Mouse (Mus musculus) gastrocnemius, postnatal 14 days (tissue): Measurements from ENCODE around the gene Thoc5. TPM values are rescaled to one million over a fixed set of nuclear protein-coding genes. Genes with fewer than 3 reads are reported as not detected.
A peak's percentile ranks its signal among the peaks of the same experiment; 100 is the strongest.

Experiments used
- DNase-seq: peaks from one replicate; pipeline ENCODE4 v3.0.0; 2021; ENCODE audit warnings: mixed read lengths
- intact Hi-C: fragments of 180-260 bp; cut with DNase I; formaldehyde crosslinking; loops from one replicate; pipeline ENCODE4 v1.15.1; 2025; ENCODE audit warnings: low total_unique reads
- microRNA-seq, 2 experiments: library from miRNA; unstranded; fragments of <30 nt; microRNA quantifications; one replicate each; pipeline ENCODE4 v1.2.0; 2021
- total RNA-seq, 2 experiments: library from RNA; stranded (reverse); gene quantifications; 2 replicates each; pipeline ENCODE4 v1.2.3; 2021

Gene Thoc5
- total RNA-seq, 2 experiments from 2014 or later, result 11.4 to 13.0 TPM

DNA sequence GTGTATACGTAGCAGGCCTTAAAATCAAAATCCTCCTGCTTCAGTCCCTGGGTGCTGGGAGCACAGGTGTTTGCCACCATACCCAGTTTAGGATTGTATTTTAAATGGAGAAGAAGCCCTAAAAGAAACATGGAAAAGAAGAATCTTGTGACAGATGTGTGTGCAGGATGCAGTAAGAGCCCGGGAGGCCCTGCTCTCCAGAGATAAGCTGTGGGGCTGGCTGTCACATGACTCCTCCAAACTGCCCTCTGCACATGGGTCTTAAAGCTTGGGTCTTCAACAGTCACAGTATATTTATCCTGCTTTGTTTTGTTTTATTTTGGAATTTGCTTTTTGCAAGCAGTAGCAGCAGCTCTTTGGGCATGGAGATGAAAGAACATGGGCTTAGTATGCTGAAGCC is 72.4 kb downstream of the Thoc5 start:
- intact Hi-C loops, result loop anchor here (5.0 kb wide), 1 partner anchor 45 kb away; no protein-coding TSS in a partner anchor
- DNase-seq, result no peak

DNA sequence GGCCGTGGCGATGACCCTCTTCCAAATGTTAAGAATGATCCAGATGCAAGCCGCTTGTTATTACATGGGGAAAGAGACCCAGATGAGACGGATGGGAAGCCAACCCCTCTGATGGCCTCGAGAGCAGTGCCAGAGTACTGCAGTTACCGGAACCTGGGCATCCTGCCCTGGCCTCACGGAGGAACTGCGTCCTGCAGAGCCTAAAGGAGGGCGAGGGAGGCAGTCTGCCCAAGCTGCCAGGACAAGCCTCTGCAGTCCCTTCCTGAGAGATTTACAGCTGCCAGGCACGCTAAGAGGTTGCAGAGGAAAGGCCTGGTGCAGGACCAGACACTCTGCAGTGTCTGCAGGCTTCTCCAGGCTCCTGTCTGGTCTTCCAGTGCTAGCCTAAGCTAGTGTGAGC is 73.3 kb downstream of the Thoc5 start:
- DNase-seq, result peak; percentile 41
- intact Hi-C loops, result loop anchor here (5.0 kb wide), 1 partner anchor 46 kb away; no protein-coding TSS in a partner anchor

DNA sequence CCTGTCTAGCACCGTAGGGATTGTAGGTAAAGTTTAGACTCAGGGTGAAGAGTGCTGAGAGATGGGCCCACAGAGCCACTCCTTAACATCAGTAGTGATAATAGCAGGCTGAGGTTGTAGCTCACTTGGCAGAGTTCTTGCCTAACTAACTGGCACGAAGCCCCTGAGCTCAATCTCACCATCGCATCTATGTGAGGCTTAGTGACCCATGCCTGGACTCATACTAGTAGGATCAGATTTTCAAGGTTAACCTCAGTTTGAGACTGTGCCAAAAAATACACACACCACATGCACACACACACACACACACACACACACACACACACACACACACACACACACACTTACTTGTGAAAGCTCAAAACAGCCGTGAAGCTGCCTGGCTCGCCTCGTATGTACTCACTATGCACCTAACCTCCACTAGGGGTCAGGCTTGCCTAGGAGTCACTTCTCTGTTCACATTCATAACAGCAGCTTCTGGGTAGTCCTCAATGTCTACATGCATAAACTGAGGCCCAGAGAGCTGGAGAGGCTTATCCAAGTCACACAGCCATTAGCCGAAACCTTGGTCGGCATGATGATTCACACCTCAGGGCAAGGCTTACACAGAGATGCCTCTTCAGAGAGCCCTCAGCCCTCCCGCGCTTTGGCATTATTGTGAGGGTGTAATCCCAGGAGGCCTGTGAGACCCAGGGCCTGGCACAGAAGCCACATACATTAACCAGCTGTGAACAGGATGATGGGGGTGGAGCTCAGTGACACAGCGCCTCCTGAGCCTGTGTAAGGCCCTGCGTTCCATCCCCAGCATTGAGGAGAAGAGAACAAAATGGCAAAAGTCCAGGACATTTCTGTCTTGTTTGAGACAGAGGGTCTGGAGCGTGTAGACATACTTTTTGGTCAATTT is 78.1 kb downstream of the Thoc5 start:
- intact Hi-C loops, result no loop called here
- peak; percentile 40 for DNase-seq

DNA sequence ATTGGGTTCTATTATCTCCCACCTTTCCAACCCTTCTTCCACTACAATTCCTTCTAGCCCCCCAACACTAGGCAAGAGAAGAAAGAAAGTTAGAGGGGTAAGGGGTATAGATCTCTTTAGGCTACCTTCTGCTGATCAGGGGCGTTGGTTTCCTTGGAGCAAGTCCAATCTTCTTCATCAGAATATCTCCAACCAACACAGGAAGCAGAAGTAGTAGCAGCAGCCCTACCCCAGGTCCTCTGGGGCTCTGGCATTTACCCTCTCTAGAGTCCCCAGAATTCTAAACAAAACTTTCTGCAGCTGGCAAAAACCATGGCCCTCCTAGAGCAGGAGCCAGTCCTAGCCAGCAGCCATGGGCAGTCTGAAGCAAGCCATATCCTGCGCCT is 78.7 kb downstream of the Thoc5 start:
- intact Hi-C loops, result no loop called here
- DNase-seq, result no peak

DNA sequence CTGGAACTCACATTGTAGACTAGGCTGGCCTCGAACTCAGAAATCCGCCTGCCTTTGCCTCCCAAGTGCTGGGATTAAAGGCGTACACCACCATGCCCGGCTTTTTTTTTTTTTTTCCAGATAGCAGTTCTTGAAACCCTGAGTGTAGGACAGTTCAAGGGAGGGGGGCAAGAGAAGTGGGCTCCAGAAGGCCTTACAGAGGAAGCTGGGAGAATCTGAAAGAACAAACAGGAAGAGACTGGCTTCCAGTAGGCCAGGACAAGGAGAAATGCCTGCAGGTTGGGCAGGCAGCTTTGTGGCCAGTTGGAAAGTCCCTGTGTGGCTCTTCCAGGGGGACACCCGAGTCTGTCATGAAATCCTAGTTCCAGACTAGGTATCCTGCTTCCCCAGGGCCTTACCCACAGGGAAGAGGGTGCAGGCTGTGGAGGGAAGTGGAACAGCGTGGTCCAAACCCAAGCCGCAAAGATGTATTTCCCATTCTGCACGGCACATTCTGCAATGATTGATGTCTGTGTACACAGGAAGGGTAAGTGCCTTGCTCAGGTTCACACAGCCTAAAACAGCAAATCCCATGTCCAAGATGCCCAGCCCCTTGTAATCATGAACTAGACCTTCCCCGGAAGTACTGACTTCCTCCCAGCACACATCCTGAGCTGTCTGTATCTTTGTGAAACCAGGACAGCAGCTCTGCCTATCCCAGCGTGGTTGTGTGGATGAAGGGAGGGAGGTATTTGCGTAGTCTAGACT is 79.4 kb downstream of the Thoc5 start:
- intact Hi-C loops, result loop anchor here (5.0 kb wide), 1 partner anchor 57 kb away; no protein-coding TSS in a partner anchor
- DNase-seq, result no peak

DNA sequence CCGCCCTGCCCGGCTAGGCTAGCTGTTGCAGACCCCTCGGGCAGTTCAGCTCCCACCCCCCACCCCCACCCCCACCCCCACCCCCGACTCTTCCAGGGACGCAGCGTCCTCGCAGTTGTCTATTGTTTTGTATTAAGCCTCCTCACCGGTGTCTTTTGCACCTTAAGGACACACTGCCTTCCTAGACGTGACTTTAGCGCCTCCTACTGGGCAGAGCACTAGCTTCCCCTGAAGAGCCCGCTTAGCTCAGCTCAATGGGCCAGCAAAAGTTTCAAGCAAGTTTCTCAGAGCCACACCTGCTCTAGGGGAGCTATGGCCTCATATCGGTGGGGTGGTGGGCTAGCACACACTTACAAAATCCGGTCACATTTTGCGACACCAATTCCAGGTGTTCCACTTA is 80.5 kb downstream of the Thoc5 start:
- DNase-seq, result peak; percentile 68
- intact Hi-C loops, result loop anchor here (5.0 kb wide), 1 partner anchor 58 kb away; no protein-coding TSS in a partner anchor

Small RNA genes within 50 kb of the gene (microRNA-seq; reads per million reads assigned to microRNA genes)
- 0 reads per million in 2 experiments for gene Mir6918

Other genes starting within 250 kb of the Thoc5 start
- gene Uqcr10, start 191.0 kb upstream of the Thoc5 start, total RNA-seq, result 100 to 1,000 TPM; 851 to 959 TPM
- gene Zmat5, start 190.6 kb upstream of the Thoc5 start, total RNA-seq, result 10 to 100 TPM; 14.8 to 15.1 TPM
- under 1 TPM; 0.66 to 0.69 TPM for gene Cabp7, start 148.5 kb upstream of the Thoc5 start, total RNA-seq
- gene Nf2, start 45.8 kb upstream of the Thoc5 start, total RNA-seq, result 10 to 100 TPM; 35.2 to 40.9 TPM
- under 1 TPM; 0.84 to 0.90 TPM for gene Nipsnap1, start 21.4 kb upstream of the Thoc5 start, total RNA-seq
- under 1 TPM; 0.13 to 0.21 TPM for gene Nefh, start 52.7 kb downstream of the Thoc5 start, total RNA-seq
- gene Ap1b1, start 91.5 kb downstream of the Thoc5 start, total RNA-seq, result 10 to 100 TPM; 31.6 to 41.1 TPM
- gene Rasl10a, start 162.8 kb downstream of the Thoc5 start, total RNA-seq, result under 1 TPM in 1 of 2 experiments, not detected in 1; 0.25 TPM
- 10 to 100 TPM in 1 of 2 experiments, 1 to 10 TPM in 1; 8.4 to 12.0 TPM for gene Gas2l1, start 170.0 kb downstream of the Thoc5 start, total RNA-seq
- 10 to 100 TPM; 17.8 to 20.2 TPM for gene Rhbdd3, start 203.6 kb downstream of the Thoc5 start, total RNA-seq
- 10 to 100 TPM; 87.0 to 90.4 TPM for gene Ewsr1, start 203.9 kb downstream of the Thoc5 start, total RNA-seq